Mouse (Mus musculus) cortical plate, adult 2 months (tissue): ENCODE data around the gene Igfbp5. TPM values are rescaled to one million over a fixed set of nuclear protein-coding genes. Genes with fewer than 3 reads are reported as not detected.

ENCODE experiments used
- H3K27ac ChIP-seq: fragments of 200-500 bp; 2 replicates; pipeline ENCODE4 v1.5.1; 2012; ENCODE audit warnings: low read length, control low read depth, inconsistent platforms; ENCODE audit not compliant: insufficient read depth
- H3K4me1 ChIP-seq: fragments of 200-500 bp; 2 replicates; pipeline ENCODE4 v1.6.1; 2011; ENCODE audit warnings: low read length; ENCODE audit not compliant: control insufficient read depth, insufficient read depth
- H3K4me3 ChIP-seq: fragments of 200-500 bp; 2 replicates; pipeline ENCODE4 v1.5.1; 2011; ENCODE audit warnings: mild to moderate bottlenecking, low read length, control low read depth; ENCODE audit not compliant: insufficient read depth
- CTCF ChIP-seq: fragments of 200-500 bp; IDR thresholded peaks from 2 replicates; pipeline ENCODE4 v1.5.1; 2011; ENCODE audit warnings: mild to moderate bottlenecking, control low read depth, low read length; ENCODE audit not compliant: insufficient read depth; ENCODE audit errors: extremely low read depth
- POLR2A ChIP-seq: fragments of 200-500 bp; IDR thresholded peaks from 2 replicates; pipeline ENCODE4 v1.6.1; 2011; ENCODE audit warnings: mild to moderate bottlenecking, low read length, control low read depth; ENCODE audit not compliant: insufficient read depth; ENCODE audit errors: extremely low read depth
- polyA plus RNA-seq: library from polyadenylated mRNA; depleted of rRNA; stranded (reverse); fragments of >200 nt; gene quantifications from 2 replicates; pipeline ENCODE4 v1.2.3, GENCODE M21; 2012

Igfbp5 gene
- polyA plus RNA-seq, 1 experiment: 64.2 TPM

- H3K4me3 ChIP-seq: no peak overlapping the region
- no peaks in the 10 kb centered on the region for H3K4me1 ChIP-seq
- no peak for TF ChIP-seq CTCF
- no peak for TF ChIP-seq POLR2A
- no peak overlapping the region for H3K27ac ChIP-seq
Observed at GRCm38 (mm10) chr1:72827411-72828315, 47.0 kb downstream of the Igfbp5 start.

- no peak overlapping the region for H3K4me3 ChIP-seq
- TF ChIP-seq CTCF (no peak), POLR2A (no peak)
- H3K4me1 ChIP-seq: no peaks in the 10 kb centered on the region
- H3K27ac ChIP-seq: no peak overlapping the region
Observed at GRCm38 (mm10) chr1:72826931-72827330, 47.8 kb downstream of the Igfbp5 start.

GRCm38 (mm10) chr1:72826446-72826845 is 48.2 kb downstream of the Igfbp5 start:
- Histone ChIP-seq H3K4me3 (no peak overlapping the region), H3K27ac (no peak overlapping the region), H3K4me1 (no peaks in the 10 kb centered on the region)
- TF ChIP-seq CTCF (no peak), POLR2A (no peak)

- Histone ChIP-seq H3K4me1 (no peaks in the 10 kb centered on the region), H3K4me3 (no peak overlapping the region), H3K27ac (no peak overlapping the region)
- no peak for TF ChIP-seq CTCF
- no peak for TF ChIP-seq POLR2A
Observed at GRCm38 (mm10) chr1:72825921-72826320, 48.8 kb downstream of the Igfbp5 start.

- TF ChIP-seq CTCF: no peak
- TF ChIP-seq POLR2A: no peak
- Histone ChIP-seq H3K4me3 (peak overlapping the region; percentile 15), H3K27ac (no peak overlapping the region), H3K4me1 (no peaks in the 10 kb centered on the region)
Observed at GRCm38 (mm10) chr1:72825286-72825685, 49.4 kb downstream of the Igfbp5 start.

- Histone ChIP-seq H3K4me3 (peak overlapping the region; percentile 15), H3K27ac (no peak overlapping the region), H3K4me1 (no peaks in the 10 kb centered on the region)
- TF ChIP-seq POLR2A: no peak
Observed at GRCm38 (mm10) chr1:72824707-72825101, 50.0 kb downstream of the Igfbp5 start.

- H3K27ac ChIP-seq: no peak within 1 kb of the TSS
- TF ChIP-seq POLR2A (no peak), CTCF (no peak)
- H3K4me1 ChIP-seq: no peaks in the 10 kb centered on the region
- H3K4me3 ChIP-seq: peak within 1 kb of the TSS; percentile 15
Observed at GRCm38 (mm10) chr1:72823751-72824706, 50.7 kb downstream of the Igfbp5 start, which contains the start of gene Igfbp2. TSS of gene Igfbp2 (plus strand) at chr1:72824503.

GRCm38 (mm10) chr1:72822893-72823292 is 51.8 kb downstream of the Igfbp5 start:
- H3K27ac ChIP-seq: no peak overlapping the region
- no peaks in the 10 kb centered on the region for H3K4me1 ChIP-seq
- no peak overlapping the region for H3K4me3 ChIP-seq
- no peak for TF ChIP-seq POLR2A
- TF ChIP-seq CTCF: no peak

- TF ChIP-seq CTCF: no peak
- no peak for TF ChIP-seq POLR2A
- Histone ChIP-seq H3K27ac (no peak overlapping the region), H3K4me3 (no peak overlapping the region), H3K4me1 (no peaks in the 10 kb centered on the region)
Observed at GRCm38 (mm10) chr1:72819995-72820394, 54.7 kb downstream of the Igfbp5 start.
